Mouse (Mus musculus) lung, embryonic 16.5 days (tissue): Measurements from ENCODE around the gene Tmem72. TPM values are rescaled to one million over a fixed set of nuclear protein-coding genes. Genes with fewer than 3 reads are reported as not detected.

Source experiments
- ATAC-seq: fragments of 200-750 bp; cut with Nextera tagmentation; 2 replicates; pipeline ENCODE4 v1.8.0; 2017; ENCODE audit warnings: low read depth, mild to moderate bottlenecking, moderate library complexity
- H3K27ac ChIP-seq: fragments of 300-500 bp; sonication (generic); 2 replicates; pipeline ENCODE4 v1.5.1; 2014; ENCODE audit warnings: mild to moderate bottlenecking, control low read depth, low read length
- H3K27me3 ChIP-seq: fragments of 300-500 bp; sonication (generic); 2 replicates; pipeline ENCODE4 v1.6.1; 2014; ENCODE audit warnings: low read depth, low read length, mixed read lengths; ENCODE audit not compliant: control insufficient read depth, insufficient read depth
- H3K36me3 ChIP-seq: fragments of 300-500 bp; sonication (generic); 2 replicates; pipeline ENCODE4 v1.6.1; 2014; ENCODE audit warnings: low read length; ENCODE audit not compliant: control insufficient read depth, insufficient read depth
- H3K4me1 ChIP-seq: fragments of 300-500 bp; sonication (generic); replicated peaks from 2 replicates; pipeline ENCODE4 v1.6.1; 2014; ENCODE audit warnings: low read length, mixed read lengths; ENCODE audit not compliant: control insufficient read depth, insufficient read depth
- H3K4me2 ChIP-seq: fragments of 300-500 bp; sonication (generic); 2 replicates; pipeline ENCODE4 v1.6.1; 2014; ENCODE audit warnings: low read depth, low read length, control low read depth
- H3K4me3 ChIP-seq: fragments of 300-500 bp; sonication (generic); 2 replicates; pipeline ENCODE4 v1.5.1; 2014; ENCODE audit warnings: mild to moderate bottlenecking, low read length, control low read depth
- H3K9ac ChIP-seq: fragments of 300-500 bp; sonication (generic); 2 replicates; pipeline ENCODE4 v1.6.1; 2014; ENCODE audit warnings: low read length, control low read depth
- H3K9me3 ChIP-seq: fragments of 300-500 bp; sonication (generic); 2 replicates; pipeline ENCODE4 v1.6.1; 2016; ENCODE audit warnings: low read length; ENCODE audit not compliant: control insufficient read depth
- WGBS: fragments of 180-500 bp; shearing (Covaris S2); extraction: QIAGEN DNeasy Blood & Tissue Kit; methylation state at CpG from one replicate; pipeline ENCODE4 v1.1.7; 2014; 5-methylcytosine and 5-hydroxymethylcytosine counted together
- polyA plus RNA-seq: library from polyadenylated mRNA; unstranded; fragments of >200 nt; fragmentation: Nextera tagmentation; extraction: Ambion mirVana; gene quantifications from 2 replicates; pipeline ENCODE4 v1.2.1, GENCODE M21; 2015

Gene Tmem72
- polyA plus RNA-seq, 1 experiment from 2014 or later = 0.06 TPM

- no peak overlapping the region for H3K27ac ChIP-seq
- no peak for ATAC-seq
- WGBS = 71% methylated on average over 6 of the region's 6 CpGs
Measured at GRCm38 (mm10) chr6:116664031-116664430, 52.7 kb downstream of the Tmem72 start.

DNA sequence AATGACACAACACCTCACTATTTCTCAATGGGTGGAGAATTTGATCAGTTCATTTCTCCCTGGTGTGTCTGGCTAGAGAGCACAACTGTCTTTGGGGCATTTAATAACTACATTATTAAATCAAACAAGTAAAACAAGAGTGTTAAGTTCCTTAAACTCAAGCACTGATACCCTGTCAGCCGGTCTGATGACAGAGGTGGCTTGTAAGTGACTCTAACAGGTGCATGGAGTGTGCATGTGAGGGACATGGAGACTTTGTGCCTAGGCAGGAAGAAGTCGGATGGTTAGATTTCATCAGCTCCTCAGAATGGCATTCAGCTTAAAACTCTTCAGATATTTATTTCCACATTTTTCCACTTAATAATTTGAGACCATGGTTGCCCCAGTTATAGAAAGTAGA lies 53.3 kb downstream of the Tmem72 start:
- no peak overlapping the region for H3K4me3 ChIP-seq
- whole genome bisulfite sequencing = 71% methylated on average over 2 of the region's 2 CpGs
- H3K27ac ChIP-seq = no peak overlapping the region
- H3K27me3 ChIP-seq = no peaks in the 10 kb centered on the region
- ATAC-seq = no peak
- no peaks in the 10 kb centered on the region for H3K36me3 ChIP-seq
- no peaks in the 10 kb centered on the region for H3K4me1 ChIP-seq
- H3K9me3 ChIP-seq = no peaks in the 10 kb centered on the region
- no peak overlapping the region for H3K4me2 ChIP-seq
- no peak overlapping the region for H3K9ac ChIP-seq

More at GRCm38 (mm10) chr6:116664031-116664430, 52.7 kb downstream of the Tmem72 start:
- H3K9me3 ChIP-seq = no peaks in the 10 kb centered on the region
- H3K4me1 ChIP-seq = no peaks in the 10 kb centered on the region
- no peaks in the 10 kb centered on the region for H3K27me3 ChIP-seq
- no peaks in the 10 kb centered on the region for H3K36me3 ChIP-seq
- no peak overlapping the region for H3K4me2 ChIP-seq
- no peak overlapping the region for H3K9ac ChIP-seq
- H3K4me3 ChIP-seq = no peak overlapping the region

GRCm38 (mm10) chr6:116653684-116654454 lies 62.8 kb downstream of the Tmem72 start:
- no peaks in the 10 kb centered on the region for H3K9me3 ChIP-seq
- H3K27me3 ChIP-seq = no peaks in the 10 kb centered on the region
- no peak overlapping the region for H3K4me2 ChIP-seq
- peak; percentile 26; the same call in 1 of the 2 replicates for ATAC-seq
- H3K36me3 ChIP-seq = no peaks in the 10 kb centered on the region
- 54% methylated on average over 9 of the region's 9 CpGs for WGBS
- peaks cover 14% of the 10 kb centered on the region for H3K4me1 ChIP-seq
- no peak overlapping the region for H3K27ac ChIP-seq
- H3K9ac ChIP-seq = no peak overlapping the region
- no peak overlapping the region for H3K4me3 ChIP-seq

DNA sequence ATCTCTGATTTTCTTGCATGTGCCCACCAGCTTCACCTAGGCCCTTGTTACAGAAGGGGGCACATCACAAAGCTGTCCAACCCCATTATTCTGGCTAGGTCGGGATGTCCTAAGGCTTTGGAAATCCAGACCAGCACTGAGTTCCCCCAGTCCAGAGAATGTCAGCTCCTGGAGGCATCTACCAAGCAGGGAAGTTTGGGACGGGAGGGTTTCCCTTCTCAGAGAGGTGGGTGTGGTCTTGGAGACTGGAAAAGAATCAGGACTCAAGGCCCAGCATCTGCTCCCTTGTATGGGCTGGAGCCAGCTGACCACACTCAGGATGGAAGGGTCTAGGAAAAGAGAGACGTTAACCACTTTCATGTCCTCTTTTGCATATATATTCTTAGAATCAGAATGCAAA lies 63.5 kb downstream of the Tmem72 start:
- Histone ChIP-seq H3K36me3 (no peaks in the 10 kb centered on the region), H3K27ac (no peak overlapping the region), H3K4me3 (no peak overlapping the region), H3K9me3 (no peaks in the 10 kb centered on the region), H3K27me3 (no peaks in the 10 kb centered on the region), H3K4me1 (peaks cover 14% of the 10 kb centered on the region), H3K9ac (0 out of 2 replicates have a peak overlapping the region, but pooled peaks have one; percentile 0), H3K4me2 (no peak overlapping the region)
- ATAC-seq = no peak
- WGBS = 71% methylated on average over 3 of the region's 3 CpGs

DNA sequence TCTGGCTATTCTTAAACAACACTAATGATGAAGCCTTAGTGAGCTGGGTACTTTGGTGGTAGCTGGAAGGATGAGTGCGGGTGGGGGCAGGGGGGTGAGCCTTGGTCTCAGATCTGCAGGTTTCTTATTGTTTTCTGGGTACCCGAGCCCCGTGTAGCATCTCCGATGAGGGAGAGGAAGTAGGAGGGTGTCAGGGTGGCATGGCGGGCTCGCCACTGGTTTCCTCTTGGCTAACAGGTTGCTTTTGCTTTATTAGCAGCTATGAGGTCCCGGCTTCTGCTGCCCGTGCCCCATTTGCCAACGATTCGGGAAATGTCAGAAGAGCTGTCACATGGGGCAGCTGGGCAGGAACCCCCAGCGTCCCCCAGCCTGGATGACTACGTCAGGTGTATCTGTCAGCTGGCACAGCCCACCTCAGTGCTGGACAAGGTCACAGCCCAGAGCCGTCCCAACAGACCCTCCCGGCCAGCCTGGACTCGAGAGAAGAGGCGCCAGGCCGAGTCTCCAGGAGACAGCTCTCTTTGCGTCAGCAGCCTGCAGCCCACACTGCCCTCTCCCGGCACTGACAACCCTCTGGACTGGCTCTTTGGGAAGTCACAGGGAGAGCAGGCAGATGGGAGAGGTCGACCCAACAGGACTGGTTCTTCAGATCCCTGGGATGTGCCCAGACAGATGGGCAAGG lies 65.1 kb downstream of the Tmem72 start:
- peak overlapping the region; percentile 56 for H3K9ac ChIP-seq
- peak overlapping the region; percentile 13; the same call in 1 of the 2 replicates for H3K27ac ChIP-seq
- ATAC-seq = no peak

GRCm38 (mm10) chr6:116650406-116650805 lies 66.3 kb downstream of the Tmem72 start, which contains the start of gene Depp1:
Gene Depp1 (plus strand): TSS chr6:116650609.
- 7% methylated on average over 6 of the region's 6 CpGs for WGBS
- H3K4me2 ChIP-seq = peak within 1 kb of the TSS; percentile 52

More for the DNA sequence above, 65.1 kb downstream of the Tmem72 start:
- Histone ChIP-seq H3K4me1 (peaks cover 14% of the 10 kb centered on the region), H3K4me3 (peak overlapping the region; percentile 42), H3K36me3 (no peaks in the 10 kb centered on the region), H3K9me3 (no peaks in the 10 kb centered on the region), H3K27me3 (no peaks in the 10 kb centered on the region), H3K4me2 (peak overlapping the region; percentile 52)
- 47% methylated on average over 19 of the region's 20 CpGs for WGBS

GRCm38 (mm10) chr6:116649811-116650210 lies 66.9 kb downstream of the Tmem72 start:
- H3K27me3 ChIP-seq = no peaks in the 10 kb centered on the region
- H3K9me3 ChIP-seq = no peaks in the 10 kb centered on the region
- H3K36me3 ChIP-seq = no peaks in the 10 kb centered on the region
- H3K9ac ChIP-seq = no peak overlapping the region; the same call in 1 of the 2 replicates
- peaks cover 14% of the 10 kb centered on the region for H3K4me1 ChIP-seq
- ATAC-seq = no peak
- no peak overlapping the region for H3K4me2 ChIP-seq
- H3K27ac ChIP-seq = peak overlapping the region; percentile 81
- H3K4me3 ChIP-seq = no peak overlapping the region
- WGBS = 54% methylated on average over 7 of the region's 7 CpGs

More at GRCm38 (mm10) chr6:116650406-116650805, 66.3 kb downstream of the Tmem72 start, which contains the start of gene Depp1:
- Histone ChIP-seq H3K27ac (peak within 1 kb of the TSS; percentile 81), H3K9me3 (no peaks in the 10 kb centered on the region), H3K27me3 (no peaks in the 10 kb centered on the region), H3K9ac (peak within 1 kb of the TSS; percentile 56), H3K4me3 (peak within 1 kb of the TSS; percentile 42), H3K4me1 (peaks cover 14% of the 10 kb centered on the region), H3K36me3 (no peaks in the 10 kb centered on the region)
- ATAC-seq = peak; percentile 91

- no peak overlapping the region for H3K4me3 ChIP-seq
- H3K4me2 ChIP-seq = no peak overlapping the region
- no peaks in the 10 kb centered on the region for H3K36me3 ChIP-seq
- no peak overlapping the region for H3K9ac ChIP-seq
- H3K27me3 ChIP-seq = no peaks in the 10 kb centered on the region
- H3K4me1 ChIP-seq = peaks cover 14% of the 10 kb centered on the region
- no peaks in the 10 kb centered on the region for H3K9me3 ChIP-seq
- WGBS = 81% methylated on average over 12 of the region's 12 CpGs
- no peak for ATAC-seq
- no peak overlapping the region for H3K27ac ChIP-seq
Measured at GRCm38 (mm10) chr6:116647763-116648162, 69.0 kb downstream of the Tmem72 start.

GRCm38 (mm10) chr6:116644335-116644734 lies 72.4 kb downstream of the Tmem72 start:
- no peaks in the 10 kb centered on the region for H3K36me3 ChIP-seq
- no peak overlapping the region for H3K4me2 ChIP-seq
- no peaks in the 10 kb centered on the region for H3K9me3 ChIP-seq
- no peaks in the 10 kb centered on the region for H3K4me1 ChIP-seq
- ATAC-seq = peak; percentile 84
- H3K27me3 ChIP-seq = no peaks in the 10 kb centered on the region
- H3K4me3 ChIP-seq = no peak overlapping the region
- WGBS = 44% methylated on average over 3 of the region's 3 CpGs
- H3K27ac ChIP-seq = peak overlapping the region; percentile 37; the same call in 1 of the 2 replicates
- no peak overlapping the region for H3K9ac ChIP-seq
